Mouse (Mus musculus) liver, embryonic 16.5 days (tissue): ENCODE data around the gene Pla1a. TPM values are rescaled to one million over a fixed set of nuclear protein-coding genes. Genes with fewer than 3 reads are reported as not detected.

Source experiments
- ATAC-seq: fragments of 200-750 bp; cut with Nextera tagmentation; 2 replicates; pipeline ENCODE4 v1.8.0; 2017; ENCODE audit warnings: low read depth, mild to moderate bottlenecking, moderate number of reproducible peaks, moderate library complexity
- H3K27ac ChIP-seq: fragments of 300-500 bp; sonication (generic); 2 replicates; pipeline ENCODE4 v1.5.1; 2014; ENCODE audit warnings: mild to moderate bottlenecking, low read length
- H3K27me3 ChIP-seq: fragments of 300-500 bp; sonication (generic); 2 replicates; pipeline ENCODE4 v1.6.1; 2014; ENCODE audit warnings: low read depth, low read length, mixed read lengths; ENCODE audit not compliant: control insufficient read depth, insufficient read depth
- H3K36me3 ChIP-seq: fragments of 300-500 bp; sonication (generic); 2 replicates; pipeline ENCODE4 v1.6.1; 2014; ENCODE audit warnings: mild to moderate bottlenecking; ENCODE audit not compliant: control insufficient read depth, insufficient read depth
- H3K4me1 ChIP-seq: fragments of 300-500 bp; sonication (generic); 2 replicates; pipeline ENCODE4 v1.6.1; 2014; ENCODE audit warnings: low read depth, low read length, mixed read lengths; ENCODE audit not compliant: control insufficient read depth
- H3K4me2 ChIP-seq: fragments of 300-500 bp; sonication (generic); 2 replicates; pipeline ENCODE4 v1.6.1; 2014; ENCODE audit warnings: low read depth, low read length, mixed read lengths
- H3K4me3 ChIP-seq: fragments of 300-500 bp; sonication (generic); 2 replicates; pipeline ENCODE4 v1.5.1; 2014; ENCODE audit warnings: low read depth, mild to moderate bottlenecking, low read length
- H3K9ac ChIP-seq: fragments of 300-500 bp; sonication (generic); 2 replicates; pipeline ENCODE4 v1.6.1; 2014; ENCODE audit warnings: low read depth, low read length
- H3K9me3 ChIP-seq: fragments of 300-500 bp; sonication (generic); replicated peaks from 2 replicates; pipeline ENCODE4 v1.6.1; 2016; ENCODE audit warnings: low read length; ENCODE audit not compliant: control insufficient read depth
- WGBS: fragments of 180-500 bp; shearing (Covaris S2); extraction: QIAGEN DNeasy Blood & Tissue Kit; methylation state at CpG from one replicate; pipeline ENCODE4 v1.1.7; 2014; ENCODE audit not compliant: insufficient replicate concordance; 5-methylcytosine and 5-hydroxymethylcytosine counted together
- polyA plus RNA-seq: library from polyadenylated mRNA; unstranded; fragments of >200 nt; fragmentation: Nextera tagmentation; extraction: Ambion mirVana; gene quantifications from 2 replicates; pipeline ENCODE4 v1.2.1, GENCODE M21; 2015

Pla1a gene
- polyA plus RNA-seq, 1 experiment from 2014 or later = 40.4 TPM

DNA sequence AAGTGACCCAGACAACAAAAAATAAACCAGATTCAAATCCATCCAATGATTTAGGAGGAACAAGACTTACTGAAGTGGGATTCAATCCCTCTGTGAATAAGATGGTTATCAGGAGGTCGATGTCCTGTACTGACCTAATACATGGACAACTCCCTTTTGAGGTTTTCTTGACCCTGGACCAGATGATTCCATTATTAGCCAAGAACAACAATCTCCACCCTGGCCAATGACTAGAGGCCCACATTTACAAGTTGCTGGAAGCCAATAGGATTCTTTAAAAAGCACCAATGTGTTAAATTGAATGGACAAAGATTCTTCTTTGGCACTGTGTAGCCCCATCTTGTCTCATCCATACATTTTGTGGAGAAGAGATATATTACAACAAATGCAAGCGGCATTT lies 7.6 kb downstream of the Pla1a start:
- Histone ChIP-seq H3K4me1 (no peaks in the 10 kb centered on the region; the same call in 1 of the 2 replicates), H3K9me3 (no peaks in the 10 kb centered on the region), H3K9ac (no peak overlapping the region), H3K36me3 (no peaks in the 10 kb centered on the region), H3K27me3 (no peaks in the 10 kb centered on the region), H3K4me2 (no peak overlapping the region), H3K4me3 (no peak overlapping the region), H3K27ac (no peak overlapping the region)
- ATAC-seq = no peak
- 59% methylated on average over 2 of the region's 2 CpGs for WGBS

DNA sequence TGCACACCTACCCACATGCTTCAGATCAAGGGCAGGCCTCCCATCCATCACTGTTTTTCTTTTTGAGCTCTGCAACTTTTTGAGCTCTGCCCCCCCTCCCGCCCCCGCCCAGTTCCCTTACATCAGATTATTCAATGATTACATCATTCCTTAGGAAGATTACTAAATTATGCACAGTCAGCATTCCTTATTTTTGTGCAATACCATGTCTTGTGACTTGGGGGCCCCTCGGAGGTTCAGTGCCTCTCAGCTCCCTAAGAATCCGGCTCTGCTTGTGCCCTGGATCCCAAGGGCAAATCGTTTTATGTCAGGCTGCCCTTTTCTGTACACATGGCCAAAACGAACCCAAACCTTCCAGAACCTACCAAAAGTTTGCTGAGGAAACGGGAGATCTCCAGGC lies 18.0 kb downstream of the Pla1a start:
- Histone ChIP-seq H3K9me3 (no peaks in the 10 kb centered on the region), H3K27ac (no peak overlapping the region), H3K27me3 (no peaks in the 10 kb centered on the region), H3K36me3 (no peaks in the 10 kb centered on the region), H3K4me2 (no peak overlapping the region), H3K4me1 (no peaks in the 10 kb centered on the region), H3K4me3 (no peak overlapping the region), H3K9ac (no peak overlapping the region)
- 65% methylated on average over 7 of the region's 7 CpGs for WGBS
- ATAC-seq = no peak

DNA sequence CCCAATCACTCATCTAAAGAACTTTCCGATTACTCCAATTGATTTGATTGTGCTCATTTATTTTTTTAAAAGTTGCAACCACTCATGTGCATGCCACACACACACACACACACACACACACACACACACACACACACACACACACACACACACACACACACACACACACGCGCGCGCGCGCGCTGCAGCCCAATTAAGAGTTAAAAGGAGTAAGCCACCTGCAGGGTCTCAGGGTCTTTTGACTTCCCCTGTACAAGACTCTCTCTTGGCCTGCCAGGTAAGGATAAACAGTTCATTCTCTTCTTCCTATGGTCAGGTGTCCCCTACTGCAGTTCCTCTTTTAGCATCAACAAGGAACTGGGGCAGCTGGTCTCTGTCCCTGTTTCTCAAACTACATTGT lies 24.5 kb downstream of the Pla1a start:
- Histone ChIP-seq H3K9ac (no peak overlapping the region), H3K9me3 (no peaks in the 10 kb centered on the region), H3K36me3 (no peaks in the 10 kb centered on the region), H3K4me3 (no peak overlapping the region), H3K4me1 (peaks cover 5% of the 10 kb centered on the region), H3K27me3 (no peaks in the 10 kb centered on the region), H3K27ac (no peak overlapping the region), H3K4me2 (no peak overlapping the region)
- no peak for ATAC-seq
- 93% methylated on average over 8 of the region's 8 CpGs for WGBS

DNA sequence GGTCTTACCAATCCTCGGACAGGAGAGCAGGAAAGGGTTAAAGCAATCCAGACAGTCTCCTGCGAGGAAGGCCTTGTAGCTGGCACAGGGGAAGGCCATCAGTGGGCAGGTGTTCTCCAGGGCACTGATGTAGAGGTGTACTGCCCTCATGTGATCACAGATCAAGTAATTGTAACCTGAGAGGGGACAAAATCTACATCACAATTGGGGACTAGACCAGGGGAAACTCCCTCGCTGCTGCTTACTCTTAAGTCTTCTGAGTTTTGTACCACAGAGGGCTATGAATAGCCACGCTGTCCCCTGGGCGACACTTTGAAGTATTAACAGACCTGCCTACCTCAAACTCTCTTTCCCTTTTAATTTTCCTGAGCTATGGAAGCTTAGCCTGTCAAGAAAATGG lies 25.4 kb downstream of the Pla1a start:
- ATAC-seq = no peak
- Histone ChIP-seq H3K9me3 (no peaks in the 10 kb centered on the region), H3K4me2 (no peak overlapping the region), H3K9ac (no peak overlapping the region), H3K4me3 (no peak overlapping the region), H3K36me3 (no peaks in the 10 kb centered on the region), H3K27ac (no peak overlapping the region), H3K27me3 (no peaks in the 10 kb centered on the region), H3K4me1 (peaks cover 5% of the 10 kb centered on the region)
- 50% methylated on average over 5 of the region's 5 CpGs for WGBS

DNA sequence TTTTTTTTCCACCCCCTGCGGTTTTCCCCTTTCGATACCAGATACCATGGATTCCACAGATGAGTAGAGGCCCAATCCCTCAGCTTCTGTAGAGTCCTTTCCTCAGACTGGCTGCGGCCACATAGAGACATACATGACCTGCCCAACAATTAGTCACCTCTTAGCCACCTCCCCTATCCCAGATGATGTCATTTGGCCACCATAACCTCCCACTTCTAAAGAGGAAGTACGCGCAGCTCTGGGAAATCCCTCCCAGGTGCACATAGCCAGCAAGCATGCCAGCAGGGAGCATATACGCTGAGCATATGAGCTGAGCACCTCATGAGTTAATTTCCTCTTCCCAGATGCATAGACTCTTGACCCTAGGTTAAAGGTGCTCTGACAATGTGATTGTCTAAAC lies 26.2 kb downstream of the Pla1a start:
- Histone ChIP-seq H3K9ac (no peak overlapping the region), H3K9me3 (no peaks in the 10 kb centered on the region), H3K4me3 (no peak overlapping the region), H3K27ac (no peak overlapping the region), H3K4me2 (no peak overlapping the region), H3K27me3 (no peaks in the 10 kb centered on the region), H3K4me1 (peaks cover 5% of the 10 kb centered on the region), H3K36me3 (no peaks in the 10 kb centered on the region)
- peak; percentile 45; the same call in 1 of the 2 replicates for ATAC-seq
- WGBS = 74% methylated on average over 6 of the region's 6 CpGs

DNA sequence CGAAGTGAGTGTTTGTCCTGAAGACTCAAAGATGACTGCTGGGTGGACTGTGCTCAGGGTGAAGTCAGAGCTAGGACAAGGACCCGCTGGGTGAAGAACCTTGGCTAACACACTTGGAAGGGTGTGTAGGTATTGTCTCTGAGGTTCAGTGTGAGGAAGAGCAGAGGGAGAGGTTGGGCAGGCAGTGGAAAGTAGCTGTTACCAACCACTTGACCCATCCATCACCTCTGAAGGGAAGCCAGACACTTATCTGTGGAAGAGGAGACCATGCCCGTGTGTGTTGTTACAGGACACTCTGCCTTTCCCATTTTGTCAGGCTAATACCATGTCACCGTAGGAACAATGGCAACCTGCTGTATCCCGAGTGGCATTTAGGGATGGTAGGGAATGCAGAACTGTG lies 26.7 kb downstream of the Pla1a start:
- Histone ChIP-seq H3K4me3 (no peak overlapping the region), H3K27me3 (no peaks in the 10 kb centered on the region), H3K4me2 (no peak overlapping the region), H3K4me1 (peaks cover 5% of the 10 kb centered on the region), H3K36me3 (no peaks in the 10 kb centered on the region), H3K9me3 (no peaks in the 10 kb centered on the region), H3K27ac (no peak overlapping the region), H3K9ac (no peak overlapping the region)
- ATAC-seq = no peak
- WGBS = 66% methylated on average over 5 of the region's 5 CpGs

DNA sequence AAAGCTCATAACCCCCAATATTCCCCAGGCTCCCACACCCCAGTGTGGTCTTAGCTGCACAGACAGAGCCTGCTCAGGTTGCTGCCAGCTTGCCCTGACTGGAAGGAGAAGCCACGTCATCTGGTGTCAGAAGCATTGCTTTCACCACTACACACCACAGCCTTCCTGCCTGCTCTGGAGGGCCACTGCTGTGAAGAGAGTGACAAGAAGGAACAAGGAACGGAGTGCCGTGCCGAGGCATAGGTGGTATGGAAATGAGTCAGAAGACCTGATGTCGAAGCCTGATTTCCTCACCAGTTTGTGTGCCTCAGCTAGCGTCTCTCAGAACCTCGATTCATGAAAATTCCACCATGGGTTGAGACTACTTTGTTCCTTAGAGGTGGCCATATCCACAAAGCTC lies 29.3 kb downstream of the Pla1a start:
- ATAC-seq = no peak
- H3K9ac ChIP-seq = no peak overlapping the region
- H3K9me3 ChIP-seq = no peaks in the 10 kb centered on the region
- no peak overlapping the region for H3K27ac ChIP-seq
- H3K27me3 ChIP-seq = no peaks in the 10 kb centered on the region
- 26% methylated on average over 7 of the region's 7 CpGs for WGBS
- no peaks in the 10 kb centered on the region for H3K36me3 ChIP-seq
- H3K4me1 ChIP-seq = peaks cover 16% of the 10 kb centered on the region
- H3K4me3 ChIP-seq = no peak overlapping the region
- H3K4me2 ChIP-seq = no peak overlapping the region

DNA sequence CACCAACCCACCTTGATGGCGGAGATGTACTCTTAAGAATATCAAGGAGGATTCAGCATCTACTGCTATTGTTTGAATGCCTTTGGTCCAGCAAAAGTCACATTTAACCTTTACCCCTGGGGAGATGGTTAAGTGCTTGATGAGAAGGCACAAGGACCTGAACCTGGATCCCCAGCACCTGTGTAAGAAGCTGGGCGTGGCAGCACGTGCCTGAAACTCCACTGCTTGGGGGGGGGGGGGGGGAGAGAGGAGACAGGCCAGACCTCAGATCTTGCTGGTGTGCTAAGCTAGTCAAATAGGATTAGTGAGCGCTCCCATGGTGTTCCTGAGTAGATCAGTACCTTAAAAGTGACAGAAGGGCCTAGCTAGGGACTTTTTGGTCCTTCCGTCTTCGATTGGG lies 31.5 kb downstream of the Pla1a start:
- Histone ChIP-seq H3K27ac (no peak overlapping the region), H3K4me2 (no peak overlapping the region), H3K9me3 (no peaks in the 10 kb centered on the region), H3K36me3 (no peaks in the 10 kb centered on the region), H3K27me3 (no peaks in the 10 kb centered on the region), H3K4me1 (peaks cover 13% of the 10 kb centered on the region), H3K4me3 (no peak overlapping the region), H3K9ac (no peak overlapping the region)
- ATAC-seq = no peak
- 71% methylated on average over 6 of the region's 6 CpGs for WGBS

DNA sequence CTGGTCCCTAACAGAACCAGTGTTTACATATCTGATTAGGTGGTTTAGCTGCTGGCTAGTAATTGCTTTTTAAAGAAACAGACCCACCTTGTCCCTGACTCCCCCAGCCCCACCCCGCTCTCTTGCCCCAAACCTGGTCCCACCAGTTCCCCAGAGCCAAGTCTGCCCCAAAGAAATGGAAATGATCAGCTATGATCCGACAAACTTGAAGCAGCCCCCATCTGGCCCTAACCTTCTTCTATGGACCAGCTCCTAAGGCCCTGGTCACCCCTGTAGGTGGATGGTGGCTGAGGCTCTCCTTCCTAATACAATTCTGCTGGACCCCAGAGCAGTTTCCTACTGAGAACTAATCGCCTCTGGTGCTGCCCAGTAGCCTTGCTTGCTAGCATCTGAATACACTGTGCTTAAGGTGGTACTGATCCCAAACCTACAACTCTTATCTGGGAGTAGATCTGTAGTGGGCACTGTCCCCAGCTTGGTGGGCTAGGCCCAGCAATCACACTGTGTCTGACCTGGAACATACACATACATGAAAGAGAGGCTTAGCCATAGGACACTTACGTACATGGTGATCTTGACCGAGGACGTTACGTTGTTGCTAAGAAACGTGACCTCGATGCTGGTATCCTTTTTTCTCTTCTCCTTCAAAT lies 32.5 kb downstream of the Pla1a start:
- Histone ChIP-seq H3K27me3 (no peaks in the 10 kb centered on the region), H3K4me2 (0 out of 2 replicates have a peak overlapping the region, but pooled peaks have one; percentile 41), H3K9me3 (no peaks in the 10 kb centered on the region), H3K9ac (peak overlapping the region; percentile 3; the same call in 1 of the 2 replicates), H3K4me3 (no peak overlapping the region), H3K36me3 (no peaks in the 10 kb centered on the region), H3K4me1 (peaks cover 16% of the 10 kb centered on the region), H3K27ac (peak overlapping the region; percentile 75)
- ATAC-seq = no peak
- 69% methylated on average over 9 of the region's 9 CpGs for WGBS
